ENCODE assay signal across 8 mouse cellular contexts in genomic region chr7:126587779-126588178, GRCm38 (mm10). TPM values are rescaled to one million over a fixed set of nuclear protein-coding genes. Genes with fewer than 3 reads are reported as not detected.
A peak's percentile ranks its signal among the peaks of the same experiment; 100 is the strongest.
DNase-seq lines count a peak whose midpoint lies in the region; ATAC-seq and TF ChIP-seq lines count a peak whose summit lies in the region.

No protein-coding gene starts in this region.

- TF ChIP-seq CTCF in lung, postnatal 0 days (IDR thresholded peaks at IDR 0.05): peak; percentile 85

- 4% methylated on average over 16 of the region's 16 CpGs for WGBS in heart, embryonic 10.5 days
- 8% methylated on average over 16 of the region's 16 CpGs for WGBS in heart, embryonic 11.5 days (ENCODE audit: insufficient replicate concordance)
- 6% methylated on average over 14 of the region's 16 CpGs for whole genome bisulfite sequencing in lung, postnatal 0 days

- no peaks in the 10 kb centered on the region for H3K9me3 ChIP-seq in heart, embryonic 10.5 days
- no peaks in the 10 kb centered on the region for H3K9me3 ChIP-seq in heart, embryonic 11.5 days (replicated peaks; ENCODE audit: control insufficient read depth, low read length)
- H3K9me3 ChIP-seq in lung, postnatal 0 days (ENCODE audit: low read length): no peaks in the 10 kb centered on the region

- ATAC-seq in heart, embryonic 11.5 days (replicated peaks; ENCODE audit: insufficient number of reproducible peaks, low FRiP score, low TSS enrichment): no peak
- ATAC-seq in lung, postnatal 0 days: peak; percentile 69

- peak overlapping the region; percentile 67 for H3K27ac ChIP-seq in heart, embryonic 10.5 days
- H3K27ac ChIP-seq in brown adipose tissue, adult 24 weeks (replicated peaks; ENCODE audit: low read depth, low read length): peak overlapping the region; percentile 20
- no peak overlapping the region for H3K27ac ChIP-seq in heart, embryonic 11.5 days (ENCODE audit: low read depth, low read length)
- no peak overlapping the region for H3K27ac ChIP-seq in lung, postnatal 0 days (ENCODE audit: low read length)

- 0 out of 2 replicates have a peak overlapping the region, but pooled peaks have one; percentile 53 for H3K9ac ChIP-seq in heart, embryonic 11.5 days (ENCODE audit: low read depth, low read length)
- H3K9ac ChIP-seq in lung, postnatal 0 days (replicated peaks; ENCODE audit: low read depth): 0 out of 2 replicates have a peak overlapping the region, but pooled peaks have one; percentile 12

- no peak for TF ChIP-seq EP300 in lung, postnatal 0 days (IDR thresholded peaks at IDR 0.05)

- peaks cover 53% of the 10 kb centered on the region for H3K27me3 ChIP-seq in heart, embryonic 10.5 days (ENCODE audit: insufficient read depth, poor library complexity, severe bottlenecking)
- H3K27me3 ChIP-seq in heart, embryonic 11.5 days (ENCODE audit: control insufficient read depth, insufficient read depth, low read length): peaks cover 17% of the 10 kb centered on the region
- no peaks in the 10 kb centered on the region for H3K27me3 ChIP-seq in lung, postnatal 0 days (replicated peaks; ENCODE audit: insufficient read depth, low read length)

- no peaks in the 10 kb centered on the region for H3K36me3 ChIP-seq in heart, embryonic 10.5 days
- no peaks in the 10 kb centered on the region for H3K36me3 ChIP-seq in heart, embryonic 11.5 days (ENCODE audit: control insufficient read depth, insufficient read depth, low read length)
- no peaks in the 10 kb centered on the region for H3K36me3 ChIP-seq in lung, postnatal 0 days (ENCODE audit: insufficient read depth, low read length)

- peaks cover 21% of the 10 kb centered on the region for H3K4me1 ChIP-seq in heart, embryonic 10.5 days
- H3K4me1 ChIP-seq in brown adipose tissue, adult 24 weeks (ENCODE audit: control insufficient read depth, insufficient read depth, insufficient read length, low read length): peaks cover 10% of the 10 kb centered on the region
- H3K4me1 ChIP-seq in heart, embryonic 11.5 days (ENCODE audit: control insufficient read depth, insufficient read depth, low read length): peaks cover 3% of the 10 kb centered on the region; the same call in 1 of the 2 replicates
- no peaks in the 10 kb centered on the region; the same call in 1 of the 2 replicates for H3K4me1 ChIP-seq in lung, postnatal 0 days (ENCODE audit: insufficient read depth, low read depth, low read length)

- peak overlapping the region; percentile 40 for H3K4me3 ChIP-seq in heart, embryonic 10.5 days
- H3K4me3 ChIP-seq in brown adipose tissue, adult 24 weeks (ENCODE audit: insufficient read depth, low read depth, low read length): peak overlapping the region; percentile 13; the same call in 1 of the 2 replicates
- 0 out of 2 replicates have a peak overlapping the region, but pooled peaks have one; percentile 15 for H3K4me3 ChIP-seq in heart, embryonic 11.5 days (ENCODE audit: low read depth, low read length)
- H3K4me3 ChIP-seq in lung, postnatal 0 days (ENCODE audit: low read depth, low read length): no peak overlapping the region

- peak overlapping the region; percentile 51 for H3K4me2 ChIP-seq in heart, embryonic 11.5 days
- no peak overlapping the region; the same call in 1 of the 2 replicates for H3K4me2 ChIP-seq in lung, postnatal 0 days (replicated peaks; ENCODE audit: low read depth, low read length)

- peak; percentile 84 for DNase-seq in heart, embryonic 10.5 days (ENCODE audit: low spot score)
- no peak for DNase-seq in heart, adult 8-10 months (ENCODE audit: low spot score)
- peak; percentile 70 for DNase-seq in kidney, postnatal 14 days
- DNase-seq in lung, postnatal 0 days (ENCODE audit: low spot score): peak; percentile 85
- DNase-seq in right cerebral cortex, postnatal 14 days: peak; percentile 64
- DNase-seq in thymus, postnatal 36 days: no peak

RNA-seq across cellular contexts. Expression of gene Cln3, which starts 2.2 kb away (rescaled TPM):
- polyA plus RNA-seq in heart, embryonic 10.5 days (2016; fragmentation: Nextera tagmentation; extraction: Ambion mirVana): 19.8 and 23.3 TPM in 2 replicates
- total RNA-seq in heart, adult 8-10 months (2022): 10 to 100 TPM; 12.9 to 15.6 (median 14.1) TPM
- 16.1 and 18.9 TPM in 2 replicates for polyA plus RNA-seq in brown adipose tissue, adult 24 weeks (2012; ENCODE audit: insufficient read depth, insufficient read length, missing spikeins)
- 16.3 and 19.7 TPM in 2 replicates for polyA plus RNA-seq in heart, embryonic 11.5 days (2014; fragmentation: Nextera tagmentation; extraction: Ambion mirVana)
- 33.0 and 38.3 TPM in 2 replicates for polyA plus RNA-seq in lung, postnatal 0 days (2015; fragmentation: Nextera tagmentation; extraction: Ambion mirVana)

RNA-seq across cellular contexts. Expression of gene Apobr, which starts 3.0 kb away (rescaled TPM):
- polyA plus RNA-seq in heart, embryonic 10.5 days (2016; fragmentation: Nextera tagmentation; extraction: Ambion mirVana): 0.18 and 0.23 TPM in 2 replicates
- 1 to 10 TPM in 2 of 4 experiments, under 1 TPM in 2; 0.44 to 1.9 (median 0.75) TPM for total RNA-seq in heart, adult 8-10 months (2022)
- polyA plus RNA-seq in brown adipose tissue, adult 24 weeks (2012; ENCODE audit: insufficient read depth, insufficient read length, missing spikeins): 5.8 and 12.6 TPM in 2 replicates
- 0.13 and 0.31 TPM in 2 replicates for polyA plus RNA-seq in heart, embryonic 11.5 days (2014; fragmentation: Nextera tagmentation; extraction: Ambion mirVana)
- 3.9 and 4.1 TPM in 2 replicates for polyA plus RNA-seq in lung, postnatal 0 days (2015; fragmentation: Nextera tagmentation; extraction: Ambion mirVana)

RNA-seq across cellular contexts. Expression of gene Il27, which starts 7.0 kb away (rescaled TPM):
- polyA plus RNA-seq in heart, embryonic 10.5 days (2016; fragmentation: Nextera tagmentation; extraction: Ambion mirVana): not detected in 2 replicates
- total RNA-seq in heart, adult 8-10 months (2022): not detected
- not detected in 2 replicates for polyA plus RNA-seq in brown adipose tissue, adult 24 weeks (2012; ENCODE audit: insufficient read depth, insufficient read length, missing spikeins)
- not detected in 2 replicates for polyA plus RNA-seq in heart, embryonic 11.5 days (2014; fragmentation: Nextera tagmentation; extraction: Ambion mirVana)
- polyA plus RNA-seq in lung, postnatal 0 days (2015; fragmentation: Nextera tagmentation; extraction: Ambion mirVana): 0.31 TPM in 1 of 2 replicates, not detected in the other

RNA-seq across cellular contexts. Expression of gene Eif3c, which starts 21.6 kb away (rescaled TPM):
- polyA plus RNA-seq in heart, embryonic 10.5 days (2016; fragmentation: Nextera tagmentation; extraction: Ambion mirVana): 155 and 179 TPM in 2 replicates
- total RNA-seq in heart, adult 8-10 months (2022): 100 to 1,000 TPM; 141 to 155 (median 143) TPM
- polyA plus RNA-seq in brown adipose tissue, adult 24 weeks (2012; ENCODE audit: insufficient read depth, insufficient read length, missing spikeins): 108 and 123 TPM in 2 replicates
- 129 and 133 TPM in 2 replicates for polyA plus RNA-seq in heart, embryonic 11.5 days (2014; fragmentation: Nextera tagmentation; extraction: Ambion mirVana)
- polyA plus RNA-seq in lung, postnatal 0 days (2015; fragmentation: Nextera tagmentation; extraction: Ambion mirVana): 141 and 154 TPM in 2 replicates

RNA-seq across cellular contexts. Expression of gene Nupr1, which starts 42.9 kb away (rescaled TPM):
- 0.75 and 1.2 TPM in 2 replicates for polyA plus RNA-seq in heart, embryonic 10.5 days (2016; fragmentation: Nextera tagmentation; extraction: Ambion mirVana)
- 1 to 10 TPM; 3.5 to 5.3 (median 4.7) TPM for total RNA-seq in heart, adult 8-10 months (2022)
- 89.5 and 149 TPM in 2 replicates for polyA plus RNA-seq in brown adipose tissue, adult 24 weeks (2012; ENCODE audit: insufficient read depth, insufficient read length, missing spikeins)
- polyA plus RNA-seq in heart, embryonic 11.5 days (2014; fragmentation: Nextera tagmentation; extraction: Ambion mirVana): 1.2 and 2.8 TPM in 2 replicates
- 266 and 308 TPM in 2 replicates for polyA plus RNA-seq in lung, postnatal 0 days (2015; fragmentation: Nextera tagmentation; extraction: Ambion mirVana)

Comparison
In these comparisons a context has a peak if more than half of its experiments do, and no peak if none do; other contexts are left out.
1. DNase-seq: peak in heart, embryonic 10.5 days (single experiment), kidney, postnatal 14 days (single experiment), lung, postnatal 0 days (single experiment) and right cerebral cortex, postnatal 14 days (single experiment); none in heart, adult 8-10 months (single experiment) and thymus, postnatal 36 days (0 of 2).
2. H3K27ac ChIP-seq: peak in heart, embryonic 10.5 days (single experiment) and brown adipose tissue, adult 24 weeks (single experiment); none in heart, embryonic 11.5 days (single experiment) and lung, postnatal 0 days (single experiment).